In genomic region chr14:60506296-60506695, GRCm38 (mm10) we compare ENCODE assay signal across 28 mouse cellular contexts.
DNase-seq lines count a peak whose midpoint lies in the region; ATAC-seq and TF ChIP-seq lines count a peak whose summit lies in the region.
"Had no signal": no experiment of that assay in that cellular context is flagged by ENCODE, and none has a peak within 500 bp of the region (broad histone marks: within the 10 kb centered on the region; RNA-seq: fewer than 3 reads in every experiment).

No protein-coding gene starts in this region.

- peak overlapping the region; percentile 40 for H3K4me3 ChIP-seq in heart, embryonic 10.5 days
- 0 out of 2 replicates have a peak overlapping the region, but pooled peaks have one; percentile 12 for H3K4me3 ChIP-seq in heart, embryonic 15.5 days
- peak overlapping the region; percentile 13; the same call in 1 of the 2 replicates for H3K4me3 ChIP-seq in lung, embryonic 16.5 days (ENCODE audit: low read length)
- H3K4me3 ChIP-seq in lung, adult 2 months (replicated peaks; ENCODE audit: extremely low read depth, low read depth, low read length): no peak overlapping the region
- H3K4me3 ChIP-seq: embryonic facial prominence, embryonic 10.5 days; embryonic facial prominence, embryonic 15.5 days; forebrain, embryonic 12.5 days; limb, embryonic 10.5 days; limb, embryonic 15.5 days; liver, embryonic 13.5 days; lung, embryonic 15.5 days had no signal

- H3K27me3 ChIP-seq in heart, embryonic 10.5 days (ENCODE audit: insufficient read depth, poor library complexity, severe bottlenecking): no peaks in the 10 kb centered on the region
- H3K27me3 ChIP-seq in heart, embryonic 15.5 days: no peaks in the 10 kb centered on the region
- no peaks in the 10 kb centered on the region for H3K27me3 ChIP-seq in lung, embryonic 16.5 days (ENCODE audit: control insufficient read depth, insufficient read depth, low read depth, low read length)
- H3K27me3 ChIP-seq: embryonic facial prominence, embryonic 15.5 days; forebrain, embryonic 12.5 days; limb, embryonic 15.5 days; liver, embryonic 13.5 days; lung, embryonic 15.5 days had no signal

- peak overlapping the region; percentile 30; the same call in 1 of the 2 replicates for H3K27ac ChIP-seq in heart, embryonic 10.5 days
- H3K27ac ChIP-seq in heart, embryonic 15.5 days: no peak overlapping the region
- H3K27ac ChIP-seq in lung, embryonic 16.5 days (ENCODE audit: low read length): no peak overlapping the region
- H3K27ac ChIP-seq: embryonic facial prominence, embryonic 10.5 days; embryonic facial prominence, embryonic 15.5 days; forebrain, embryonic 12.5 days; limb, embryonic 10.5 days; limb, embryonic 15.5 days; liver, embryonic 13.5 days; lung, embryonic 15.5 days; macrophage had no signal

- TF ChIP-seq POLR2A in lung, adult 2 months (IDR thresholded peaks at IDR 0.05; ENCODE audit: borderline replicate concordance, extremely low read depth, low read depth, low read length): no peak

- H3K4me1 ChIP-seq in heart, embryonic 10.5 days: peaks cover 11% of the 10 kb centered on the region
- peaks cover 8% of the 10 kb centered on the region; the same call in 1 of the 2 replicates for H3K4me1 ChIP-seq in heart, embryonic 15.5 days (replicated peaks)
- peaks cover 2% of the 10 kb centered on the region; the same call in 1 of the 2 replicates for H3K4me1 ChIP-seq in lung, embryonic 16.5 days (replicated peaks; ENCODE audit: control insufficient read depth, insufficient read depth, low read length)
- no peaks in the 10 kb centered on the region for H3K4me1 ChIP-seq in lung, adult 2 months (ENCODE audit: control insufficient read depth, insufficient read depth, low read length)
- H3K4me1 ChIP-seq: embryonic facial prominence, embryonic 15.5 days; limb, embryonic 10.5 days; limb, embryonic 15.5 days; liver, embryonic 13.5 days had no signal

- H3K4me2 ChIP-seq in heart, embryonic 15.5 days: peak overlapping the region; percentile 50
- H3K4me2 ChIP-seq in lung, embryonic 16.5 days (ENCODE audit: low read depth, low read length): peak overlapping the region; percentile 43
- H3K4me2 ChIP-seq: embryonic facial prominence, embryonic 15.5 days; forebrain, embryonic 12.5 days; limb, embryonic 15.5 days; liver, embryonic 13.5 days; lung, embryonic 15.5 days had no signal

- peak; percentile 77 for DNase-seq in heart, embryonic 10.5 days (ENCODE audit: low spot score)
- no peak for DNase-seq in heart, postnatal 25 days (ENCODE audit: low spot score)
- DNase-seq in heart, postnatal 4 days: no peak
- DNase-seq in lung, adult 2 months: no peak
- DNase-seq in left cerebral cortex, postnatal 10 days (ENCODE audit: extremely low spot score in 1 of 2, low spot score in 2 of 2): no peak
- DNase-seq: adrenal gland, postnatal 14 days; cerebellum, adult 11 months; cerebellum, adult 9-10 months; cerebellum, postnatal 36 days; forebrain, postnatal 0 days; kidney, adult 18-20 months; kidney, postnatal 4 days; layer of hippocampus, postnatal 36 days; liver, embryonic 13.5 days; midbrain, embryonic 14.5 days; thymus, adult 2 months; thymus, postnatal 36 days had no signal

- H3K9me3 ChIP-seq in heart, embryonic 10.5 days: no peaks in the 10 kb centered on the region
- no peaks in the 10 kb centered on the region for H3K9me3 ChIP-seq in heart, embryonic 15.5 days (replicated peaks)
- H3K9me3 ChIP-seq in lung, embryonic 16.5 days (ENCODE audit: control insufficient read depth, low read length): no peaks in the 10 kb centered on the region
- H3K9me3 ChIP-seq: embryonic facial prominence, embryonic 10.5 days; embryonic facial prominence, embryonic 15.5 days; forebrain, embryonic 12.5 days; limb, embryonic 10.5 days; limb, embryonic 15.5 days; liver, embryonic 13.5 days; lung, embryonic 15.5 days had no signal

- WGBS in heart, embryonic 10.5 days: 39% methylated on average over 12 of the region's 12 CpGs
- 36% methylated on average over 12 of the region's 12 CpGs for WGBS in heart, embryonic 15.5 days
- 40% methylated on average over 12 of the region's 12 CpGs for WGBS in lung, embryonic 16.5 days
- WGBS in lung, adult 2 months: 44% methylated on average over 12 of the region's 12 CpGs

- TF ChIP-seq CTCF in lung, adult 2 months (IDR thresholded peaks at IDR 0.05; ENCODE audit: insufficient read depth, low read length): no peak

- no peak for ATAC-seq in heart, embryonic 15.5 days (replicated peaks; ENCODE audit: insufficient number of reproducible peaks, insufficient read depth, low FRiP score, low read depth)
- no peak for ATAC-seq in lung, embryonic 16.5 days (ENCODE audit: low read depth)
- ATAC-seq: CD4-positive, CD25-positive, alpha-beta regulatory T cell, adult 4 months; forebrain, postnatal 0 days; hindbrain, embryonic 16.5 days had no signal

- H3K36me3 ChIP-seq in heart, embryonic 10.5 days: no peaks in the 10 kb centered on the region
- H3K36me3 ChIP-seq in heart, embryonic 15.5 days: no peaks in the 10 kb centered on the region
- no peaks in the 10 kb centered on the region for H3K36me3 ChIP-seq in lung, embryonic 16.5 days (ENCODE audit: control insufficient read depth, insufficient read depth, low read length)
- H3K36me3 ChIP-seq: embryonic facial prominence, embryonic 10.5 days; embryonic facial prominence, embryonic 15.5 days; forebrain, embryonic 12.5 days; limb, embryonic 10.5 days; limb, embryonic 15.5 days; liver, embryonic 13.5 days; lung, embryonic 15.5 days had no signal

- intact Hi-C loops in heart, postnatal 25 days (cut with DNase I): no loop called here
- intact Hi-C loops in left cerebral cortex, postnatal 10 days (cut with DNase I): no loop called here

- H3K9ac ChIP-seq in heart, embryonic 15.5 days: no peak overlapping the region
- 0 out of 2 replicates have a peak overlapping the region, but pooled peaks have one; percentile 15 for H3K9ac ChIP-seq in lung, embryonic 16.5 days (ENCODE audit: low read length)
- H3K9ac ChIP-seq: embryonic facial prominence, embryonic 15.5 days; forebrain, embryonic 12.5 days; forebrain, postnatal 0 days; limb, embryonic 15.5 days; liver, embryonic 13.5 days; lung, embryonic 15.5 days had no signal
